Mouse (Mus musculus) G1E-ER4 (cell line): ENCODE measurements around the gene Mlc1. TPM values are rescaled to one million over a fixed set of nuclear protein-coding genes. Genes with fewer than 3 reads are reported as not detected.

Source experiments
- GATA1 ChIP-seq: IDR thresholded peaks from one replicate; pipeline ENCODE4 v1.8.0; 2012; ENCODE audit warnings: low read length, inconsistent platforms
- polyA plus RNA-seq: library from polyadenylated mRNA; stranded (reverse); fragments of >175 nt; gene quantifications from 2 replicates; pipeline ENCODE4 v1.2.3, GENCODE M21; 2012

Gene Mlc1
- polyA plus RNA-seq, 1 experiment, result not detected

GRCm38 (mm10) chr15:88906347-88906746 is 72.5 kb downstream of the Mlc1 start:
- no peak for TF ChIP-seq GATA1

Other genes starting within 250 kb of the Mlc1 start
- 46.2 and 51.2 TPM in 2 replicates for gene Brd1, start 244.8 kb downstream of the Mlc1 start, polyA plus RNA-seq
- gene Zbed4, start 227.3 kb downstream of the Mlc1 start, polyA plus RNA-seq, result 9.2 and 10.9 TPM in 2 replicates
- 0.90 and 4.4 TPM in 2 replicates for gene Alg12, start 159.7 kb downstream of the Mlc1 start, polyA plus RNA-seq
- 15.2 and 20.0 TPM in 2 replicates for gene Creld2, start 159.4 kb downstream of the Mlc1 start, polyA plus RNA-seq
- not detected in 2 replicates for gene Pim3, start 116.8 kb downstream of the Mlc1 start, polyA plus RNA-seq
- not detected in 2 replicates for gene Ttll8, start 24.6 kb downstream of the Mlc1 start, polyA plus RNA-seq
- gene Mov10l1, start 3.9 kb upstream of the Mlc1 start, polyA plus RNA-seq, result not detected in 2 replicates
- gene Panx2, start 80.7 kb upstream of the Mlc1 start, polyA plus RNA-seq, result not detected in 2 replicates
- gene Trabd, start 96.1 kb upstream of the Mlc1 start, polyA plus RNA-seq, result 62.9 and 74.4 TPM in 2 replicates
- 15.8 and 19.7 TPM in 2 replicates for gene Selenoo, start 110.1 kb upstream of the Mlc1 start, polyA plus RNA-seq
- 37.9 and 40.3 TPM in 2 replicates for gene Tubgcp6, start 144.1 kb upstream of the Mlc1 start, polyA plus RNA-seq
- 8.5 and 18.1 TPM in 2 replicates for gene Hdac10, start 149.7 kb upstream of the Mlc1 start, polyA plus RNA-seq
- gene Mapk12, start 161.7 kb upstream of the Mlc1 start, polyA plus RNA-seq, result not detected in 2 replicates
- not detected in 2 replicates for gene Mapk11, start 170.6 kb upstream of the Mlc1 start, polyA plus RNA-seq
- 0.01 TPM in 1 of 2 replicates, not detected in the other for gene Plxnb2, start 201.8 kb upstream of the Mlc1 start, polyA plus RNA-seq
- gene Dennd6b, start 217.5 kb upstream of the Mlc1 start, polyA plus RNA-seq, result 5.3 and 7.2 TPM in 2 replicates
- 200 and 336 TPM in 2 replicates for gene Ppp6r2, start 232.5 kb upstream of the Mlc1 start, polyA plus RNA-seq